Mouse (Mus musculus) gastrocnemius, postnatal 10 days (tissue): Measurements from ENCODE around the gene Acat3. TPM values are rescaled to one million over a fixed set of nuclear protein-coding genes. Genes with fewer than 3 reads are reported as not detected.
"Not testable (repeated sequence)": the region's sequence is repeated elsewhere in the genome, so short reads cannot be mapped to it uniquely, and the experiment has no call there.

ENCODE experiments used
- DNase-seq: peaks from one replicate; pipeline ENCODE4 v3.0.0; 2021; ENCODE audit warnings: mixed read lengths
- total RNA-seq, 2 experiments: library from RNA; stranded (reverse); gene quantifications; 2 replicates each; pipeline ENCODE4 v1.2.3; 2021

Acat3 gene
- total RNA-seq, 2 experiments from 2014 or later: 0.33 TPM; not detected in 1

GRCm38 (mm10) chr17:12916588-12917380 is 23.6 kb downstream of the Acat3 start:
- DNase-seq: peak; percentile 55

GRCm38 (mm10) chr17:12915881-12916583 is 24.4 kb downstream of the Acat3 start, which contains the start of gene Mrpl18:
Gene Mrpl18, minus strand, starts transcription at chr17:12916345.
- peak; percentile 94 for DNase-seq

GRCm38 (mm10) chr17:12915488-12915880 is 24.9 kb downstream of the Acat3 start, which contains the start of gene Tcp1:
Gene Tcp1, plus strand, starts transcription at chr17:12915701.
- no peak for DNase-seq

- DNase-seq: no peak
These were observed 30.0 kb downstream of the Acat3 start for GRCm38 (mm10) chr17:12910391-12910790.

GRCm38 (mm10) chr17:12909361-12910280 is 30.8 kb downstream of the Acat3 start, which contains the start of gene Pnldc1:
Gene Pnldc1, minus strand, starts transcription at chr17:12910230.
- DNase-seq: no peak

- no peak for DNase-seq
These were observed 34.0 kb downstream of the Acat3 start for GRCm38 (mm10) chr17:12906436-12906835.

- DNase-seq: no peak
These were observed 34.6 kb downstream of the Acat3 start for GRCm38 (mm10) chr17:12905810-12906209.

- DNase-seq: no peak
These were observed 36.1 kb downstream of the Acat3 start for GRCm38 (mm10) chr17:12904349-12904748.

GRCm38 (mm10) chr17:12903372-12904333 is 36.7 kb downstream of the Acat3 start:
- DNase-seq: no peak

GRCm38 (mm10) chr17:12902291-12902690 is 38.1 kb downstream of the Acat3 start:
- DNase-seq: no peak

GRCm38 (mm10) chr17:12898607-12899006 is 41.8 kb downstream of the Acat3 start:
- not testable (repeated sequence) for DNase-seq

GRCm38 (mm10) chr17:12897674-12898073 is 42.7 kb downstream of the Acat3 start:
- DNase-seq: no peak

- no peak for DNase-seq
These were observed 48.4 kb downstream of the Acat3 start for GRCm38 (mm10) chr17:12892033-12892432.

GRCm38 (mm10) chr17:12891054-12891453 is 49.3 kb downstream of the Acat3 start:
- DNase-seq: no peak

GRCm38 (mm10) chr17:12887021-12887775 is 53.2 kb downstream of the Acat3 start:
- no peak for DNase-seq

- DNase-seq: no peak
These were observed 53.8 kb downstream of the Acat3 start for GRCm38 (mm10) chr17:12886620-12887019.

- no peak for DNase-seq
These were observed 59.2 kb downstream of the Acat3 start for GRCm38 (mm10) chr17:12881216-12881615.

- peak; percentile 75 for DNase-seq
These were observed 60.2 kb downstream of the Acat3 start for GRCm38 (mm10) chr17:12880178-12880577.

- DNase-seq: no peak
These were observed 64.7 kb downstream of the Acat3 start, which contains the start of gene Mrgprh for GRCm38 (mm10) chr17:12875734-12876133. Gene Mrgprh, plus strand, starts transcription at chr17:12876034.
